Mouse (Mus musculus): ENCODE results near the gene Wdr45b.

GRCm38 (mm10) chr11:121354091-121354707 is at the start of gene Wdr45b:
- TF ChIP-seq POLR2A (IDR thresholded peaks at IDR 0.05; ENCODE audit: control insufficient read depth, extremely low read depth, insufficient read depth, low read length, poor library complexity): peak; percentile 87
- TF ChIP-seq CTCF (IDR thresholded peaks at IDR 0.05; ENCODE audit: borderline replicate concordance, control insufficient read depth, extremely low read depth, insufficient read depth, low read length, poor library complexity): peak; percentile 66

Data from thymus, adult 2 months (tissue).